Mouse (Mus musculus) cerebellum, adult 2 months (tissue): ENCODE measurements around the gene Il17c.

Experiments used
- CTCF ChIP-seq: fragments of 200-500 bp; IDR thresholded peaks from 2 replicates; pipeline ENCODE4 v1.5.1; 2011; ENCODE audit warnings: low read depth, mild to moderate bottlenecking, control low read depth, low read length, moderate library complexity, borderline replicate concordance; ENCODE audit not compliant: insufficient read depth
- POLR2A ChIP-seq: fragments of 200-500 bp; IDR thresholded peaks from 2 replicates; pipeline ENCODE4 v1.6.1; 2011; ENCODE audit warnings: low read length, control low read depth, borderline replicate concordance; ENCODE audit not compliant: insufficient read depth

DNA sequence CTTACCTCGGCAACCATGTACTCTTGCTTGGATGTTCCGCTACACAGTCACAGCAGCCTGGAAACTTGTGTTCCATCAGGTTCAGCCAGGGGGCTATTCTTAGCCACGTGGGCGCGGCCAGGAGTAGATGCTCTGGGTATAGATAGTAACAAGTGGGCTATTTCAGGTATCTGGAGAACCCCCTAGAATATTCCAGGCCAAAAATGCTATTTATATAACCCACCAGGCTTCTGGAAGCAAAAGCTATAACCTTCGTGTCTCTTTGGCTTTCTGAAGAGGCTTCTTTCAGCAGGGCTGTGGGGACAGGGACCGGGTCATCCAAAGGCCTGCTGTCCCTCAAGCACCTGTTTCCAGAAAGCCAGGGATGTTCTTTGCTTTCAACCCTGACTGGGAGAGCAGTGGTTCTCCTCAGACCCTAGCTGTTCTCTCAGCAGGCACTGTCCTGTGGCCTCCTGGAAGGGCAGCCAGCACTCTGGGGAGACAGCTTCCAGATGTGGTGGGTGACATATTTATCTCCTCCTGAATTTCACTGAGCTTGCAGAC, 29.4 kb downstream of the Il17c start:
- TF ChIP-seq CTCF (no peak), POLR2A (no peak)
